Comparison of ENCODE assay signal across 13 mouse cellular contexts in the genomic region with DNA sequence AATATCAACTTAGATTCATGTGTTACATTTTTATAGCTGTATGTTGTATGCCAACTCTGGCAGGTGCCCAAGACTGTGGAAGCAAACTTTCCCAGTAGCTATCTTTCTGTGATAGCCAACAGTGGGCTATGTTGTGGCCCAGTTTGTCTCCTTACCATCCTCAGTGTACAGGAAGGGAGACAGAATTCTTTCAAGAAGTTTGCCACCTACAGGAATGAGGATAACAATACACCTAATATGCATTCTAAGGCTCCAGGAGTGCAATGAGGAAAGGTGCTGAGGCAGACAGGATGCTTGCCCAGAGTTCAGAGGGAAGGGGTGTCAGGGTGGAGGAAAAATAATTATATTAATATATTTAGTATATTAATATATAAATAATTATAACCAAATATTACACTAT. TPM values are rescaled to one million over a fixed set of nuclear protein-coding genes. Genes with fewer than 3 reads are reported as not detected.
DNase-seq lines count a peak whose midpoint lies in the region; ATAC-seq and TF ChIP-seq lines count a peak whose summit lies in the region.
"Had no signal": no experiment of that assay in that cellular context is flagged by ENCODE, and none has a peak within 500 bp of the region (broad histone marks: within the 10 kb centered on the region; RNA-seq: fewer than 3 reads in every experiment).

No protein-coding gene starts in this region.

- ATAC-seq in intestine, postnatal 0 days, result no peak
- ATAC-seq in intestine, embryonic 15.5 days, result no peak
- ATAC-seq in stomach, postnatal 0 days (ENCODE audit: low FRiP score, low TSS enrichment), result no peak
- ATAC-seq in monocyte, adult 5-6 weeks (replicated peaks; ENCODE audit: insufficient number of reproducible peaks, low FRiP score, low TSS enrichment, poor library complexity, severe bottlenecking), result no peak
- no peak for ATAC-seq in midbrain, embryonic 14.5 days (ENCODE audit: low FRiP score, low TSS enrichment)
- ATAC-seq: midbrain, embryonic 15.5 days had no signal

- H3K4me1 ChIP-seq in intestine, postnatal 0 days (replicated peaks; ENCODE audit: control insufficient read depth, insufficient read depth, low read length), result no peaks in the 10 kb centered on the region
- no peaks in the 10 kb centered on the region for H3K4me1 ChIP-seq in intestine, embryonic 15.5 days (replicated peaks)
- no peaks in the 10 kb centered on the region for H3K4me1 ChIP-seq in stomach, postnatal 0 days (replicated peaks; ENCODE audit: control insufficient read depth, insufficient read depth)
- H3K4me1 ChIP-seq in midbrain, embryonic 14.5 days (ENCODE audit: control insufficient read depth, insufficient read depth, low read length), result no peaks in the 10 kb centered on the region
- H3K4me1 ChIP-seq: embryonic facial prominence, embryonic 15.5 days; midbrain, embryonic 15.5 days had no signal

- no peaks in the 10 kb centered on the region for H3K27me3 ChIP-seq in intestine, postnatal 0 days (replicated peaks; ENCODE audit: control insufficient read depth, insufficient read depth, low read length)
- no peaks in the 10 kb centered on the region for H3K27me3 ChIP-seq in intestine, embryonic 15.5 days (replicated peaks)
- no peaks in the 10 kb centered on the region for H3K27me3 ChIP-seq in stomach, postnatal 0 days (ENCODE audit: control insufficient read depth, insufficient read depth, low read length)
- no peaks in the 10 kb centered on the region for H3K27me3 ChIP-seq in midbrain, embryonic 14.5 days (ENCODE audit: control insufficient read depth, insufficient read depth, low read length)
- H3K27me3 ChIP-seq: embryonic facial prominence, embryonic 15.5 days; midbrain, embryonic 15.5 days had no signal

- DNase-seq in thymus, postnatal 0 days (ENCODE audit: low spot score), result peak; percentile 35
- DNase-seq in thymus, postnatal 4 days, result no peak
- peak; percentile 46 for DNase-seq in ZHBTc4 (ENCODE audit: low read depth, low spot score)
- no peak for DNase-seq in stomach, postnatal 0 days (ENCODE audit: low spot score)
- no peak for DNase-seq in midbrain, embryonic 14.5 days
- DNase-seq: adrenal gland, postnatal 10 days; kidney, adult 8-10 months had no signal

- H3K4me3 ChIP-seq in intestine, postnatal 0 days (ENCODE audit: low read depth, low read length), result no peak overlapping the region
- H3K4me3 ChIP-seq in intestine, embryonic 15.5 days (replicated peaks), result no peak overlapping the region
- no peak overlapping the region for H3K4me3 ChIP-seq in stomach, postnatal 0 days (ENCODE audit: low read depth, low read length)
- H3K4me3 ChIP-seq in midbrain, embryonic 14.5 days (replicated peaks; ENCODE audit: low read depth, low read length), result no peak overlapping the region
- H3K4me3 ChIP-seq: embryonic facial prominence, embryonic 15.5 days; midbrain, embryonic 15.5 days had no signal

- H3K27ac ChIP-seq in intestine, postnatal 0 days (ENCODE audit: low read depth, low read length), result no peak overlapping the region
- H3K27ac ChIP-seq in intestine, embryonic 15.5 days, result no peak overlapping the region
- H3K27ac ChIP-seq in stomach, postnatal 0 days (replicated peaks), result no peak overlapping the region
- no peak overlapping the region for H3K27ac ChIP-seq in midbrain, embryonic 14.5 days (replicated peaks; ENCODE audit: low read depth, low read length)
- H3K27ac ChIP-seq: embryonic facial prominence, embryonic 15.5 days; midbrain, embryonic 15.5 days had no signal

- H3K36me3 ChIP-seq in intestine, postnatal 0 days (ENCODE audit: control insufficient read depth, insufficient read depth), result no peaks in the 10 kb centered on the region
- H3K36me3 ChIP-seq in intestine, embryonic 15.5 days, result no peaks in the 10 kb centered on the region
- no peaks in the 10 kb centered on the region for H3K36me3 ChIP-seq in stomach, postnatal 0 days (ENCODE audit: control insufficient read depth, insufficient read depth, low read length)
- no peaks in the 10 kb centered on the region for H3K36me3 ChIP-seq in midbrain, embryonic 14.5 days (ENCODE audit: control insufficient read depth, insufficient read depth, low read length)
- H3K36me3 ChIP-seq: embryonic facial prominence, embryonic 15.5 days; midbrain, embryonic 15.5 days had no signal

- no peaks in the 10 kb centered on the region for H3K9me3 ChIP-seq in intestine, postnatal 0 days (ENCODE audit: control insufficient read depth)
- H3K9me3 ChIP-seq in intestine, embryonic 15.5 days, result no peaks in the 10 kb centered on the region
- no peaks in the 10 kb centered on the region for H3K9me3 ChIP-seq in stomach, postnatal 0 days (ENCODE audit: control insufficient read depth, low read length)
- H3K9me3 ChIP-seq in midbrain, embryonic 14.5 days (ENCODE audit: control insufficient read depth, low read length), result no peaks in the 10 kb centered on the region
- H3K9me3 ChIP-seq: embryonic facial prominence, embryonic 15.5 days; midbrain, embryonic 15.5 days had no signal

- no peak for TF ChIP-seq EP300 in stomach, postnatal 0 days (optimal IDR thresholded peaks at IDR 0.05)

- no peak overlapping the region for H3K4me2 ChIP-seq in intestine, postnatal 0 days (replicated peaks; ENCODE audit: low read depth)
- no peak overlapping the region for H3K4me2 ChIP-seq in intestine, embryonic 15.5 days (replicated peaks)
- no peak overlapping the region for H3K4me2 ChIP-seq in stomach, postnatal 0 days (replicated peaks; ENCODE audit: low read depth)
- H3K4me2 ChIP-seq in midbrain, embryonic 14.5 days (ENCODE audit: low read length), result no peak overlapping the region
- H3K4me2 ChIP-seq: embryonic facial prominence, embryonic 15.5 days; midbrain, embryonic 15.5 days had no signal

- TF ChIP-seq CTCF in intestine, postnatal 0 days (IDR thresholded peaks at IDR 0.05; ENCODE audit: low read depth), result peak; percentile 46
- peak; percentile 47 for TF ChIP-seq CTCF in stomach, postnatal 0 days (IDR thresholded peaks at IDR 0.05; ENCODE audit: low read depth)

- H3K9ac ChIP-seq in intestine, postnatal 0 days (ENCODE audit: low read depth, low read length), result no peak overlapping the region
- H3K9ac ChIP-seq in intestine, embryonic 15.5 days, result no peak overlapping the region
- no peak overlapping the region for H3K9ac ChIP-seq in stomach, postnatal 0 days (ENCODE audit: low read length)
- H3K9ac ChIP-seq in midbrain, embryonic 14.5 days (replicated peaks; ENCODE audit: low read length), result no peak overlapping the region
- H3K9ac ChIP-seq: embryonic facial prominence, embryonic 15.5 days; midbrain, embryonic 15.5 days had no signal

RNA-seq across cellular contexts. Expression of gene Fam221a, which starts 7.1 kb away (rescaled TPM):
- 3.2 and 4.0 TPM in 2 replicates for polyA plus RNA-seq in intestine, postnatal 0 days (2015; fragmentation: Nextera tagmentation; extraction: Ambion mirVana)
- polyA plus RNA-seq in intestine, embryonic 15.5 days (2015; fragmentation: Nextera tagmentation; extraction: Ambion mirVana), result 4.7 and 6.6 TPM in 2 replicates
- 9.7 and 12.1 TPM in 2 replicates for polyA plus RNA-seq in thymus, postnatal 0 days (2015; fragmentation: Nextera tagmentation; extraction: Ambion mirVana)
- 4.4 and 4.7 TPM in 2 replicates for polyA plus RNA-seq in stomach, postnatal 0 days (2015; fragmentation: Nextera tagmentation; extraction: Ambion mirVana)
- 0.68 TPM in 1 of 3 replicates, not detected in the others for total RNA-seq in monocyte, adult 5-6 weeks (2017)
- 2.6 and 3.4 TPM in 2 replicates for polyA plus RNA-seq in midbrain, embryonic 14.5 days (2014; fragmentation: Nextera tagmentation; extraction: Ambion mirVana)

RNA-seq across cellular contexts. Expression of gene Stk31, which starts 35.0 kb away (rescaled TPM):
- not detected in 2 replicates for polyA plus RNA-seq in intestine, postnatal 0 days (2015; fragmentation: Nextera tagmentation; extraction: Ambion mirVana)
- polyA plus RNA-seq in intestine, embryonic 15.5 days (2015; fragmentation: Nextera tagmentation; extraction: Ambion mirVana), result 0.06 TPM in 1 of 2 replicates, not detected in the other
- polyA plus RNA-seq in thymus, postnatal 0 days (2015; fragmentation: Nextera tagmentation; extraction: Ambion mirVana), result 0.12 TPM in 1 of 2 replicates, not detected in the other
- not detected in 2 replicates for polyA plus RNA-seq in stomach, postnatal 0 days (2015; fragmentation: Nextera tagmentation; extraction: Ambion mirVana)
- total RNA-seq in monocyte, adult 5-6 weeks (2017), result not detected in 3 replicates
- not detected in 2 replicates for polyA plus RNA-seq in midbrain, embryonic 14.5 days (2014; fragmentation: Nextera tagmentation; extraction: Ambion mirVana)
- total RNA-seq: hematopoietic stem cell, adult 5-6 weeks had no signal
- polyA plus RNA-seq: embryonic facial prominence, embryonic 15.5 days; midbrain, embryonic 15.5 days had no signal

RNA-seq across cellular contexts. Expression of gene Ccdc126, which starts 41.3 kb away (rescaled TPM):
- 7.7 and 9.2 TPM in 2 replicates for polyA plus RNA-seq in intestine, postnatal 0 days (2015; fragmentation: Nextera tagmentation; extraction: Ambion mirVana)
- 10.0 and 11.9 TPM in 2 replicates for polyA plus RNA-seq in intestine, embryonic 15.5 days (2015; fragmentation: Nextera tagmentation; extraction: Ambion mirVana)
- 9.3 and 9.4 TPM in 2 replicates for polyA plus RNA-seq in thymus, postnatal 0 days (2015; fragmentation: Nextera tagmentation; extraction: Ambion mirVana)
- polyA plus RNA-seq in stomach, postnatal 0 days (2015; fragmentation: Nextera tagmentation; extraction: Ambion mirVana), result 7.4 and 8.4 TPM in 2 replicates
- 1.3 to 4.2 TPM (median 3.2 TPM) in 3 replicates for total RNA-seq in monocyte, adult 5-6 weeks (2017)
- polyA plus RNA-seq in midbrain, embryonic 14.5 days (2014; fragmentation: Nextera tagmentation; extraction: Ambion mirVana), result 10.1 and 11.0 TPM in 2 replicates

Comparison
In these comparisons a context has a peak if more than half of its experiments do, and no peak if none do; other contexts are left out.
1. DNase-seq: peak in thymus, postnatal 0 days (single experiment) and ZHBTc4 (single experiment); none in thymus, postnatal 4 days (single experiment), stomach, postnatal 0 days (single experiment) and midbrain, embryonic 14.5 days (single experiment).